Mouse (Mus musculus): Measurements from ENCODE around the gene Dand5.

- TF ChIP-seq CTCF (IDR thresholded peaks at IDR 0.05; ENCODE audit: insufficient read depth, low read length) = no peak
- TF ChIP-seq POLR2A (IDR thresholded peaks at IDR 0.05; ENCODE audit: borderline replicate concordance, extremely low read depth, low read depth, low read length) = no peak
Measured at GRCm38 (mm10) chr8:84831490-84831889, 8.9 kb upstream of the Dand5 start, which contains the start of gene Gadd45gip1.
